Mouse (Mus musculus) right cerebral cortex, postnatal 25 days (tissue): ENCODE data around the gene Serpinb8.
A peak's percentile ranks its signal among the peaks of the same experiment; 100 is the strongest.

Experiments used
- DNase-seq: peaks from one replicate; pipeline ENCODE4 v3.0.0; 2022

Gene Serpinb8

DNA sequence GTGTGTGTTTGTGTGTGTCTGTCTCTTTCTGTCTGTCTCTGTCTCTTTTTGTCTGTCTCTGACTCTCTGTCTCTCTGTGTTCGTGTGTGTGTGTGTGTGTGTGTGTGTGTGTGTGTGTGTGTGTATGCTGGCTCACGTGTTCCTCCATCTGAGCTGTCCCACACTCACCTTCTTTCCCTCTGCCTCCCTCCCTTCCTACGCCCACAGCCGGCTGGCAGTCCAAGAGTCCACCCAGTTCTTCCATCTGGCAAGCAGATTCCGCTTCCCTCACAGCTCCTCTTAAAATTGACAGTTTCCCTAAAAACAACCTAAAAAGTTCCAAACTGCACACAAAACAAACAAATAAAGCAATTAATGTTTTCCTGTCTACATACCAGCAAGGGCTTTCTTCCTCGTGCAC lies 55.3 kb downstream of the Serpinb8 start:
- DNase-seq = peak; percentile 71

DNA sequence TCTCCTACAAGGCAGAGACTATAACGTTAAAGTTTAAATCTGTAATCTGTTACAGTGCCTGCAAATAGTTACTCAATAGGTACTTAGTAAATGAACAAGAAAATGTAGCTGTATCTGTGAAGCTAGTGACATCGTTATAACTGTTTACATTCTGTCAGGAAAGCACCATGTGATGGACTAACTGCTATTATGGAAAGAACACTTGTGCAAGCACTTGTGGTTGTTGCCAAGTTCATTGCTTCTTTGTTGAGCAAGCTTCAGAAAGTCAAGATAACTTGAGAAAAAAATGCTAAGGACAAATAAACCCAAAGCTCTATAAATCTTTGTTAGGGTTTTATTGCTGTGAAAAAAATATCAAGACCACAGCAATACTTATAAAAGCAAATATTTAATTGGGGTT lies 67.9 kb downstream of the Serpinb8 start:
- no peak for DNase-seq
